Mouse (Mus musculus): ENCODE measurements around the gene Gm21983.

Gm21983 gene

DNA sequence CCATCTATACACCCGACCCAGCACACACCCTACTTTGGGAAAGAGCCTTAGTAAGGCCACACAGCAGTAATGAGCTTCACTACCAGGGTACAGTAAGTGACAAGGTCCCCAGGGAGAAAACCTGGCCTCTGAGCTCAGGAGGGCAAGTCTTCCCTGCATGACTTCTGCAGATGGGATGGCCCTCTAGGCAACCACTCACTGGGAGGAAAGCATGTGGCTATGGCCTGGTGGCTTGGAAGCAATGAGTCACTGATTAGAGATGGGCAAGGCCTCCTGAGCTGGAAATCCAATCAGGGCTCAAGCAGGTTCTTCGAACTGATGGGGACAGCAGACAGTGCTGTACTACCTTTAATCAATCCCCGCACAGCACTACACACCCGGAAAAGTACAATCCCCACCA lies 19.1 kb downstream of the Gm21983 start:
- no peak for DNase-seq (ENCODE audit: extremely low spot score)

DNA sequence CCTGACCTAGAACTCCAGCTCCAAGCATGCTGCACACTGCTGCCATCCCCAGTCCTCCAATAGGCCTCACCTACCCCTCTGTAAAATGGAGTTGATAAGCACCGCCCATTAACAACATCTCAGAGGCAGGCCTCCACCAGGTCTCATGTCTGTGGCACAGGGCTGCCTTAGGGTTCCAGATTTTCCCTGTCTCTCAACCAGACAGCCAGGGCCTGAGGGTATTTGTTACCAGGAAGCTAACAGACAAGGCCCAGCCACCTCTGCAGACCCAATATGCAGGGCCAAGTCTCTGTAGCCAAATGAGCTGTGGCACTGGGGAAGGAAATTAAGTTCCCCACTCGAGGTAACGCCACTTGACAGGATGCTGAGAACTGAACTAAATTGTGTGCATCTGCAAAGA lies 20.0 kb downstream of the Gm21983 start:
- DNase-seq (ENCODE audit: extremely low spot score): no peak

DNA sequence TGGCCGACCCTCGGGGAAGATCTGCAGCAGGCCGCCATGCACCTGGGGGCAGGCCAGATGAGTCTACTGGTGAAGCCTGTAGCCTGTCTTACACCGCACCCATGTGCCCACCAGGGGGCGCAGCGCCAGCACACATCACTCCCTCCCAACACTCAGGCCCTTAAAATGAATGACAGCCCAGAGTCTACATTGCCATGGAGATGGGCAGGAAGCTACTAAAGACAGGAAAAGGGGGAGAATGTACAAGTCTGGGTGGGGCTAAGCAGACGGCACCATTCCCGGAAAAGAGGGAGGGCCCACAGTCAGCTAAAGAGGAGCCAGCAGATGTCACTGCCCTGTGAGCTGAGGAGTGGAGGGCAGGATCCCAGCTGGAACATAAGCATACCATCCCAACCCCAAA lies 21.0 kb downstream of the Gm21983 start:
- peak; percentile 84 for DNase-seq (ENCODE audit: extremely low spot score)

DNA sequence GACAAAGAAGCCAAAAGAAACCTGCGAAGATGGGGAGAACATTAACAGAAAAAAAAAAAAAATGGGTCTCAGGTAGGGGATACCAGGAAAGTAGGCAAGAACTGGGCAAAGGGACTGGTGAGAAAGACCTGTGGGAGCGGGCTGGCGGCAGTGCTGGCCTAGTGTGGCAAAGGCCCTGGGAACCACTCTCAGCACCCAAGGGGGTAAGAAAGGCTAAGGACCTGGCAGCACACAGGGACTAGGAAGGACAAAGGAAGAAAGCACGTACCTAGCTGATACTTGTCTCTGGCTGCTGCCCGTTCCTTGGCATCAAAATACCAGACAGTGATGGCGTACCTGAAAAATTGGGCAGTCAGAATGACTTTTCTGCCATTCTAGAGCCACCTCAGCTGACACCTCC lies 21.6 kb downstream of the Gm21983 start:
- no peak for DNase-seq (ENCODE audit: extremely low spot score)

DNA sequence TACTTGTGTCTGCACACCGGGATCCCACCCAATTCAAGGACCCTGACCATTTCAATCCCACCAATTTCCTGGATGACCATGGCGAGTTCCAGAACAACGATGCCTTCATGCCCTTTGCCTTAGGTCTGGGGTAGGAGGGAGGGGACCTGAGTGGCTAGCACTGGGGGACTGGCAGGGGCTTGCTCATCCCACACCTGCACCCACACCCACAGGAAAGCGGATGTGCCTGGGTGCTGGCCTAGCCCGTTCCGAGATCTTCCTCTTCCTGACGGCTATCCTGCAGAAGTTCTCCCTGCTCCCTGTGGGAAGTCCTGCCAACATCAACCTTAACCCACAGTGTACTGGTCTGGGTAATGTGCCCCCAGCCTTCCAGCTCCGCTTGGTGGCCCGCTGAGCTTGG lies 22.7 kb downstream of the Gm21983 start:
- no peak for DNase-seq (ENCODE audit: extremely low spot score)

DNA sequence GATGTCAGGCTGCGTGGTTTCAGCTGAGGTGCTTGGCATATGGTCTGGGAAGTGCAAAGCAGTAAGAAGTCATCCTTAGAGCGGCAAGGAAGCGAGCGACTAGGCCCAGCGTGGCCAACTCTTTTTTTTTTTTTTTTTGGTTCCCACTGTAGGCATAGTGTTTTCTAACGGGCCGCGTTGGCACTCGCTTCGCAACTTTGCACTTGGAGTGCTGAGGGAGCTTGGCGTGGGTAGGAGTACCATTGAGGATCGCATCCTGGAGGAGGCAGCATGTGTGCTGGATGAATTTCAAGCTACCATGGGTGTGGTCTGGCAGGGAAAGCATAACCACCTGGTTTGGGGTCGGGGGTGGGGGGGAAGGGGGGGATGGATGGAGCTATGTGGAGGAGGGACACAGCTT lies 24.9 kb downstream of the Gm21983 start:
- DNase-seq (ENCODE audit: extremely low spot score): no peak

DNA sequence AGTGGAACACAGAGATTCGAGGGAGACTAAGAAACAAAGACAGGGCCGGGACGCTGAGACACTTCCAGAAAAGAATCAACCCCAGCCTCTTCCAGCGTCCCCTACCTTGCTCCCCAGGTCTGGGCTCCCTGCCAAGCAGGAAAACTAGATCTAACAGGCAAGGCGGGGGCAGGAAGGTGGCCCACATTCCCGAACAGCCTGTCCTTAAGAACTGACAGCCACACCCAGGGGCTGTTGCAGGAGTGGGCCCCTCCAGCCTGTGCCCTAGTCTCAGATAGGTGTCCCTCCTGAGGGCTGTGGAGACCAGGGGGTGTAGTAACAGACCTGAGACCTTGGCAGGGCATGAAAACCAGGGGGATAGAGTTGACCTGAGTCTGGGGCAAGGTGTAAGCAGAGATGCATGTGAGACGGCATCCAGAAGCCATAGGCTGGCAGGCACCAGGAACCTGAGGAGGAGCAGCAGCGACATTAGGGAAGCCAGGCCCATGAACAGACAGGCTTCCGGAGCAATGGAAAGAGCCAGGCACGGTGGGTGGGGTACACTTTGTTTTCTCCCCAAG lies 27.6 kb downstream of the Gm21983 start, which contains the start of gene Cyp2t4:
TSS of gene Cyp2t4 (plus strand) at position 510 of the 560 bp plus-strand sequence.
- no peak for DNase-seq (ENCODE audit: extremely low spot score)

DNA sequence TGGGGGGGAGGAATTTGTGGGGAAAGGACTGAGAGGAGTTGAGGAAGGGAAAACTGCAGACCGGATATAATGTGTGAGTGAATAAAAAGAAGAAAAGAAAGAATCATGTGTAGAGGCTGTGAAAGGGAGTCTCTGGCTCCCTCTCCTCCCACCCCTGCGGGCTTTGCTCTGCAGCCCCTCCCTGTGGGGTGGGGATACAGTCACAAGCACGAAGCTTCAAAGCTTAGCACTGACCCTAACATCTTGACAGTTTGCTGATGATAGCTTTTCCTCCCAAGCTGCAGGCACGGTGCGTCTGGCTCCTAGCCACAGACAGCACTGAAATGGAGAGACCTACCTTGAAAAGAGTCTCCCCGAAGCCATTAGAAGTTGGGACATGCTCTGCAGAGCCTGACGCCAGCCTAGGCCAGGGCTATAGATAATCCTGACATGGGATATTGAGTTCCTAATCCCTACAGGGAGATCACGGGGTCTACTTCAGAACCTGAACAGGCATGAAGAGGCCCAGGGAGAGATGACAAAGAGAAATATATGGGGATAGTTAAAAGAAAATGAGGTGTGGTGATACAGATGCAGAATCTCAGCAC lies 44.4 kb downstream of the Gm21983 start:
- no peak for DNase-seq (ENCODE audit: extremely low spot score)

DNA sequence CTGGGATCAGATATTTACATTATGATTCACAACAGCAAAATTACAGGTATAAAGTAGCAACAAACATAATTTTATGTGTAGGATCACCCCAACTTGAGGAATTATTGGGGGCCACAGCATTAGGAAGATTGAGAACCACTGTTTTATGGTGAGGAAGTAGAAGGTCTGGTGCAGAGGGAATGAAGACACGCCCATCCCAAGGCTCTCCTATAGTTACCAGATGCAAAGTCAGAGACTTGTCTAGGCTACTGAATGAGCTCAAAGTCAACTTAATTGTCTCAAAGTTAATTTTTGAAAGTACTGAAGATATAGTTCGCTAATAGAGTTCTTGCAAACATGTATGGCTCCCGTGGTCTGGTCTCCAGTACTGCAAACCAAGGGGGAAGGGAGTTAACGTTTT lies 47.1 kb downstream of the Gm21983 start:
- no peak for DNase-seq (ENCODE audit: extremely low spot score)

DNA sequence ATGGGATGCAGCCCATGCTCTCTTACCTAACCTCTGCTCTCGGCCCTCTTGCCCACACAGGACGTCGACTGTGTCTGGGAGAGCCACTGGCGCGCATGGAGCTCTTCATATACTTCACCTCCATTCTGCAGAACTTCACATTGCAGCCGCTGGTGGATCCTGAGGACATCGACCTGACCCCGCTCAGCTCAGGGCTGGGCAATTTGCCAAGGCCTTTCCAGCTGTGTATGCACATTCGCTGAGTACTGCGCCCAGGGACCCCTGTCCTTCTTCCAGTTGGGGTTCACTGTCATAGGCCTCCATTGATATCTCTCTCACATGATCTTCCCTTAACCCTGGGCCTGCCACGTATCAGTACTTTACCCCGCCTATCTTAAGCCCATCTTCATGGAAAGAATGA lies 47.7 kb downstream of the Gm21983 start:
- no peak for DNase-seq (ENCODE audit: extremely low spot score)

DNA sequence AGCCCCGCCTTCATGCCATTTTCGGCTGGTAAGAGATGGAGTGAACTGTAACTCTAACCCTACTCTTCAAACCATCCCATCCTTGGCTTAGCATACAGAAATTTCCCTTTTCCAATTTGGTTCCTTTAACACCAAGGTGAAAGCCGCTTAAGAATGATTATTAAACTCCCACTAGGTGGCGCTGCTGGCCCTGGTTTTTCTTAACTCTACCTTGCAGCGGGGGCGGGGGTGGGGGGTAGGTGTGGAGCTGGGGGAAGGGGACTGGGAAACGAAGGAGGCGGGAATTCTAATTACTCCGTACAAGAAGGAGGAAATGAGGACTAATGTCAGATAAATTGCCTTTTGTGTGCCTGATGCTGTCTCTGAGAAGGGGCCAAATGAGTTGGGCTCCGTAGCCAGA lies 48.3 kb downstream of the Gm21983 start:
- peak; percentile 53 for DNase-seq (ENCODE audit: extremely low spot score)

DNA sequence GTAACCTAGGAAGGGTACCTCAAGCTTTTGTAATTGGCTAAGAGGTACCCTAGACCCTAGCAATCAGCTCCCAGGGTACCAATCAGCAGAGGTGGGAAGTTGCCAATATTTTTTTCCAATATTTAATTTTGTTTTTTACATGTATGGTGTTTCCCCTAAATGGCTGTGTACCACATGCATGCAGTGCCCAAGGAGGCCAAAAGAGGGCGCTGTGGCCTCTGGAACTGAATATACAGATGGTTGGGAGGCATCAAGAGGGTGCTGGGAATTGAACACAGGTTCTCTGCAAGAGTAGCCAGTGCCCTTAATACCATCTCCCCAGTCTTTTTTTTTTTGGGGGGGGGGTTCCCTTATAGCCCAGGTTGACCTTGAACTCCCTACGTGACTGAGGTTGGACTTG lies 49.5 kb downstream of the Gm21983 start:
- DNase-seq (ENCODE audit: extremely low spot score): no peak

DNA sequence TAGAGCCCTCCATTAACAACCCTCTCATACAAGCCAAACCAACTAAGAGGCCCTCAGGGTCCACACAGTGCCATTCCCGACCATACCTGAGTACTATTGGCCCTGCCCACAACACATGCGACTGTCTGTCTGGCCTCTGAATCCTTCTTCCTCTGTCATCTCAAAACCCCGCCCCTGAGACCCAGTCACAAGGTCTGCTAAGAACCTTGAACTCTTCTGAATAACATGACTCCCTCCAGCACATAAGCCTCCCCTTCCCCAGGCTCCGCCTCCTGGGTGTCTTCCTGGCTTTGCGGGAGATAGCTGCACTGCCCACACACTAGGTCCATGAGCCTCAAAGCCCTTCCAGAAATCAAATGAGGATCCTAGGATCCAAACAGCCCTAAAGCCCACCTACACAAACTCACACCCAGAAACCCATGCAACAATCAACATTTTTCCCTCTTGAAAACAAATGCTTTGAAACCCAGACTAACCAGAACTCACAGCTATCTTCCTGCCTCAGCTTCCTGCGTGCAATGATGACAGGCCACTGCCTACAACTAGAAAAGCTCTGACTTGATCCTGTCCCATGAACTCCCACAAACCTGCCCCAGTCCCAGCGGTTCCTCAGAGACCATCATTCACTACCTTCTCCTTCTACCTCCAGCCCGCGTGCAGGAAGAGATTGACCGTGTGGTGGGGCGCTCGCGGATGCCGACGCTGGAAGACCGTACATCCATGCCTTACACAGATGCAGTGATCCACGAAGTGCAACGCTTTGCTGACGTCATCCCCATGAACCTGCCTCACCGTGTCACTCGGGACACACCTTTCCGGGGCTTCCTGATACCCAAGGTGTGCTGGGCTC lies 50.1 kb downstream of the Gm21983 start:
- DNase-seq (ENCODE audit: extremely low spot score): no peak

DNA sequence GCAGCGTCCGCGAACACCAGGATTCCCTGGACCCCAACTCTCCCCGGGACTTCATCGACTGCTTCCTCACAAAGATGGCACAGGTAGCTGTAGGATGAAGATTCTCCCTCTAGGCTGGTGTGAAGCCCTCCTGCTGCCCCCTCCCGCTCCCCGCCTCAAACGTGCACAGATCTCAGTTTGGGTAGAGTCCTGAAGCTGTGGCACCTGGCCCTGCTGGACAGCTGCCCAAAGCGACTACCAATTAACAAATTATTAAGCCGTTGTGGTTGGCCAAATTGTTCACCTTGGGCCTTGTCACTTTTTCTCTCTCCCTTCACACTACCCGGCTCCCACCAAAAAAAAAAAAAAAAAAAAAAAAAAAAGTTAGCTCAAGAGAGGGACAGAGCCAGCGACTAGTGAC lies 51.1 kb downstream of the Gm21983 start:
- DNase-seq (ENCODE audit: extremely low spot score): no peak

DNA sequence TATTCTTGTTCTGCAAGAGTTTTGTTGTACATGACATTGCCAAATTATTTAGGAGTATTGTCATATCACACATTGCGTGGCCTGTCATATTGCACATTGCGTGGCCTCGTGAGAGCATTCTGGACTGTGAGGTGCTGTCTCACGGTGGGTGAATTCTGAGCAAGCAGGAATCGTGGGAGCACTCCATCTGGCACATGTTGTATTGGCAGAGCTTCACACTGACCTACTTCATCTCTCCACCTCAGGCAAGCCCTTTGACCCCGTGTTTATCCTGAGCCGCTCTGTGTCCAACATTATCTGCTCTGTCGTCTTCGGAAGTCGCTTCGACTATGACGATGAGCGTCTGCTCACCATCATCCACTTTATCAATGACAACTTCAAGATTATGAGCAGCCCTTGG lies 51.9 kb downstream of the Gm21983 start:
- no peak for DNase-seq (ENCODE audit: extremely low spot score)

DNA sequence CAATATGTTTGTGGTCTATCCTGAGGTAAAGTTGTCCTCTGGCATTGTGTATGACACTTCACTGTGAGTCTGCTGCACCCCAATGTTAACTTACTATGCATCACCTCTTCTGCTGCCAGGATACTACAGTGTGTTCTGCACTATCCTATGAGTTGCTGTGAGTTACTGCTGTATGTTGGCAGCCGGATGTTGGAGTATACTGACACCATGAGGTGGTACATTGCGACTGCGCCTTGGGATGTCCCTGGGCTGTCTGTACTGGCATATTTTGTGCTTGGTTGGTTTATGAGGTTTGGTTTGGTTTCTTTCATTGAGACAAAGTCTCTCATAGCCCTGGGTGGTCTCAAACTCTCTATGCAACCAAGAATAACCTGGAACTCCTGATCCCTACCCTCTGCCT lies 52.7 kb downstream of the Gm21983 start:
- DNase-seq (ENCODE audit: extremely low spot score): no peak

DNA sequence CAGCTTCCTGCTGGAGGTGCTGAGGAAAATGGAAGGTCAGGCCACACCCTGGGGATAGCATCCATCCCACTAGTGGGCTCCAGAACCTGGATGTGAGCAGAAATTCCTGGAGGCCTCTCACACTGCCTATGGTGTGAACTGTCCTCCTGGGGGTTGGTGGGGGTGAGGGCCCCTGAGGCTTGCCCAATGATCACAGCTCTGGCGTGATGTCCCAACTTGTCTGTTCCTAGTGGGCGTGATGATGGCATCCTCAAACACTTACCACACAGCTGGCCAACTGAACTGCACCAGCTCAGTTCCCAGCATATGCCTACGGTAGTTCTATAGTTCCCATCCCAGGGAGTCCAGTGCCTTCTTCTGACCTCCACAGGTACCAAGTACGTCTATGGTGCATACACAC lies 55.9 kb downstream of the Gm21983 start:
- no peak for DNase-seq (ENCODE audit: extremely low spot score)

DNA sequence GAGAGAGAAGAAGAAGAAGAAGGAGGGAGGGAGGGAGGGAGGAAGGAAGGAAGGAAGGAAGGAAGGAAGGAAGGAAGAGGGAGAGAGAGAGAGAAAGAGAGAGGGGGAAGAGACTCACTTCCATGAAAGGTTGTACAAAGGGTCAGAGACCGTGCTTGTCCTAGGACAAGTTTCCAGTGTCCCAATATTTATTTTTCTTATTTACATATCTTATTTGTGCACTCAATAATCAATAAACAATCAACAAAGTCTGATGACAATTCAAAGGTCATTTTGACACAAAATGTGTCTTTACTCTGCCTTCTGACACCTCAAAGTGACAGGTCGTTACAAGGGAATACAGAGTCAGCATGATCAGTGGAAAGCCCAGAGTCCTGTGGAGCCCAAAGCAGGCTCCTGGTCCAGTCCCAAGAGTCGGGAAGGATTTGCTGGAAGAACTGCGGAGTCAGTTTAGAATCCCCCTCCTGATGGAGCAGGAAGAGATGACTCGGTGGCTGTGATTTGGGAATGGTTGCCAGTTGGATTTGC lies 56.5 kb downstream of the Gm21983 start:
- DNase-seq (ENCODE audit: extremely low spot score): no peak

DNA sequence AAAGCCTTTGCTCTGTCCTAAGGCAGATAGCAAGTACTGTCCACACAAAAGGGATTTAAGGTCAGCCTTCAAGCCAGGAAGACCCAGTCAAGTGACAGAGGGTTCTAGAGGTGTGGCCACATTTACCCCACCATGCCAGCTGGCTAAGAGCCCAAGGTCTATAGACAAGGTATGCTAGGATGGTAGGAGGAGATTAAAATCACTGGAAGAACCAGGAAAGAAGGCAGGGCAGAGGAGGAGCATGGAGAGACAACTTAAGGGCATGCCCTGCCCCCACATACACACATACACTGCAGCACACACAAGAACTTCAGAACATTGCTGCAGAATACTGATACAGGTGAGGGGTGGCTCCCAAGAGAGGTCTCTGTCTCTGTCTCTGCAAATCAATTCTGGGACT lies 61.2 kb downstream of the Gm21983 start, which contains the start of gene Cyp2f2:
TSS of gene Cyp2f2 (plus strand) at position 234 of the 400 bp plus-strand sequence.
- DNase-seq (ENCODE audit: extremely low spot score): no peak
